Mouse (Mus musculus) lung, embryonic 14.5 days (tissue): ENCODE data around the gene Tpcn1. TPM values are rescaled to one million over a fixed set of nuclear protein-coding genes. Genes with fewer than 3 reads are reported as not detected.

ENCODE experiments used
- ATAC-seq: fragments of 200-750 bp; cut with Nextera tagmentation; 2 replicates; pipeline ENCODE4 v1.8.0; 2017; ENCODE audit warnings: mild to moderate bottlenecking, moderate TSS enrichment, moderate library complexity; ENCODE audit not compliant: insufficient read depth
- DNase-seq: peaks from one replicate; pipeline ENCODE4 v3.0.0-alpha.2; 2015
- H3K27ac ChIP-seq: fragments of 300-500 bp; sonication (generic); 2 replicates; pipeline ENCODE4 v1.5.1; 2014; ENCODE audit warnings: low read depth, mild to moderate bottlenecking, moderate library complexity
- H3K27me3 ChIP-seq: fragments of 300-500 bp; sonication (generic); 2 replicates; pipeline ENCODE4 v1.6.1; 2014; ENCODE audit warnings: low read length, control low read depth; ENCODE audit not compliant: insufficient read depth
- H3K36me3 ChIP-seq: fragments of 300-500 bp; sonication (generic); 2 replicates; pipeline ENCODE4 v1.6.1; 2014; ENCODE audit warnings: control low read depth; ENCODE audit not compliant: insufficient read depth
- H3K4me1 ChIP-seq: fragments of 300-500 bp; sonication (generic); 2 replicates; pipeline ENCODE4 v1.6.1; 2014; ENCODE audit warnings: antibody characterized with exemption, control low read depth; ENCODE audit not compliant: insufficient read depth
- H3K4me2 ChIP-seq: fragments of 300-500 bp; sonication (generic); 2 replicates; pipeline ENCODE4 v1.6.1; 2014; ENCODE audit warnings: mild to moderate bottlenecking
- H3K4me3 ChIP-seq: fragments of 300-500 bp; sonication (generic); 2 replicates; pipeline ENCODE4 v1.5.1; 2014; ENCODE audit warnings: low read depth, low read length
- H3K9ac ChIP-seq: fragments of 300-500 bp; sonication (generic); 2 replicates; pipeline ENCODE4 v1.6.1; 2014
- H3K9me3 ChIP-seq: fragments of 300-500 bp; sonication (generic); 2 replicates; pipeline ENCODE4 v1.6.1; 2016; ENCODE audit warnings: low read depth, low read length, control low read depth
- CTCF ChIP-seq: IDR thresholded peaks from 2 replicates; pipeline ENCODE4 v1.5.1; 2016; ENCODE audit warnings: antibody characterized with exemption, low read depth
- WGBS: fragments of 180-500 bp; shearing (Covaris S2); extraction: QIAGEN DNeasy Blood & Tissue Kit; methylation state at CpG from one replicate; pipeline ENCODE4 v1.1.7; 2014; 5-methylcytosine and 5-hydroxymethylcytosine counted together
- polyA plus RNA-seq: library from polyadenylated mRNA; unstranded; fragments of >200 nt; fragmentation: Nextera tagmentation; extraction: Ambion mirVana; gene quantifications from 2 replicates; pipeline ENCODE4 v1.2.1, GENCODE M21; 2014

Gene Tpcn1
- polyA plus RNA-seq, 1 experiment from 2014 or later: 16.5 TPM

DNA sequence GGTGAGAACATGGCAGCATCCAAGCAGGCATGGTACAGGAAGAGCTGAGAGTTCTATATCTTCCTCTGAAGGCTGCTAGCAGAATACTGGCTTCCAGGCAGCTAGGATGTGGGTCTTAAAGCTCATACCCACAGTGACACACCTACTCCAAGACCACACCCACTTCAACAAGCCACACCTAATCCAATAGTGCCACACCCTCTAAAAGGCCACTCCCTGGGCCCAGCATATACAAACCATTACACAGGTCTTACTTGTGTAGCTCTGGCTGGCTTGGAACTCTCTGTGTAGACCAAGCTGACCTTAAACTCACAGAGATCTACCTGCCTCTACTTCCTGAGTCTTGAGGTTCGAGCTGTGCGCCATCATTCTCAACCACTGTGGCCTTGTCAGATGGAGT, 63.7 kb downstream of the Tpcn1 start:
- ATAC-seq (no peak), DNase-seq (no peak)
- Histone ChIP-seq H3K27me3 (no peaks in the 10 kb centered on the region), H3K4me2 (no peak overlapping the region), H3K36me3 (no peaks in the 10 kb centered on the region), H3K9me3 (no peaks in the 10 kb centered on the region), H3K27ac (no peak overlapping the region), H3K4me1 (no peaks in the 10 kb centered on the region), H3K9ac (no peak overlapping the region), H3K4me3 (no peak overlapping the region)
- TF ChIP-seq CTCF: no peak
- WGBS: 92% methylated on average over 2 of the region's 2 CpGs

- no peak overlapping the region for H3K4me2 ChIP-seq
- no peak overlapping the region for H3K4me3 ChIP-seq
- no peaks in the 10 kb centered on the region for H3K4me1 ChIP-seq
- H3K27ac ChIP-seq: no peak overlapping the region
- H3K36me3 ChIP-seq: no peaks in the 10 kb centered on the region
- peak; percentile 17 for DNase-seq
- WGBS: 71% methylated on average over 3 of the region's 3 CpGs
- peak; percentile 60 for TF ChIP-seq CTCF
- H3K27me3 ChIP-seq: no peaks in the 10 kb centered on the region
- no peak overlapping the region for H3K9ac ChIP-seq
- ATAC-seq: no peak
- no peaks in the 10 kb centered on the region for H3K9me3 ChIP-seq
Observed at GRCm38 (mm10) chr5:120522649-120523048, 65.8 kb downstream of the Tpcn1 start.

DNA sequence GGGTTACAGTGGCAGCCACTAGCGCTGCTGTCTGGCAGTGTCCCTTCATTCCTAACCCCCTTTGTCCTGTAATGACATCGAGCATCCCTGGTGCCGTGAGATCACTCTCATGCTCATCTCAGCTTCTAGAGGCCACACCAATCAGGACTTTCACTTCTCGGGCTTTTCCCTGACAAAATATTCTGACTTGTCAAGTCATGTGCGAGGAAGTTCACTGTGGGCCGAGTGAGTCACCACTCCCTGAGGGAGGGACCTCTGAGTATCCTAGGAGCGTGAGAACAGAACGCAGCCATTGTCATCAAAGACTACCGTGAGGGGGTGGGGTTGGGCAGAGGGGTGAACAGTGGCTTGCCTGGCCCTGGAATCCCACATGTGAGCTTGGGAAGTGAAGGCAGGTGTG, 70.9 kb downstream of the Tpcn1 start:
- H3K9ac ChIP-seq: no peak overlapping the region
- whole genome bisulfite sequencing: 50% methylated on average over 9 of the region's 9 CpGs
- no peak for ATAC-seq
- no peak for TF ChIP-seq CTCF
- H3K27me3 ChIP-seq: no peaks in the 10 kb centered on the region
- H3K4me3 ChIP-seq: no peak overlapping the region
- H3K9me3 ChIP-seq: no peaks in the 10 kb centered on the region
- H3K36me3 ChIP-seq: no peaks in the 10 kb centered on the region
- no peak overlapping the region for H3K4me2 ChIP-seq
- DNase-seq: peak; percentile 29
- peaks cover 11% of the 10 kb centered on the region for H3K4me1 ChIP-seq
- no peak overlapping the region for H3K27ac ChIP-seq

GRCm38 (mm10) chr5:120516221-120516984, 72.1 kb downstream of the Tpcn1 start:
- no peak for DNase-seq
- ATAC-seq: no peak
- no peaks in the 10 kb centered on the region for H3K9me3 ChIP-seq
- H3K36me3 ChIP-seq: no peaks in the 10 kb centered on the region
- H3K4me3 ChIP-seq: no peak overlapping the region
- peaks cover 11% of the 10 kb centered on the region for H3K4me1 ChIP-seq
- 40% methylated on average over 15 of the region's 15 CpGs for WGBS
- H3K4me2 ChIP-seq: no peak overlapping the region
- H3K27me3 ChIP-seq: no peaks in the 10 kb centered on the region
- no peak for TF ChIP-seq CTCF
- no peak overlapping the region for H3K9ac ChIP-seq
- no peak overlapping the region for H3K27ac ChIP-seq

DNA sequence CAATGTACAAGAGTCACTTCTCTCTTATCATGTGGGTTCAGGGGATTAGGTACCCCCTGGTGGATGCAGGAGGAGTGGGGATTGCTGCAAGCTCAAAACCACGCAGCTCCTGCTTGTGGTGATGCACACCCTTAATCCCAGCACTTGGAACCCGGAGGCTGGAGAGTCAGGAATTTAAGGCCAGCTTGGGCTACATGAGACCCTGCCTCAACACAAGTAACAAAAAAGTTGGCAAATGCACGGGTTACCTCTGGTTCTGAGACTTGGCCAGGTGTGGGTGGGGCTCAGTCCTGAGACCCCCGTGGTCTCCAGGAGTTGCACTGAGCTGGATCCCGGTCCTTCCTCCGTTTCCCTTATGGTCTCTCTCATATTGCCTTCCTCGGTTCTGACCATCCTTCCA, 73.0 kb downstream of the Tpcn1 start:
- H3K4me1 ChIP-seq: peaks cover 14% of the 10 kb centered on the region
- 70% methylated on average over 7 of the region's 7 CpGs for WGBS
- no peak overlapping the region for H3K4me2 ChIP-seq

GRCm38 (mm10) chr5:120514754-120515153, 73.7 kb downstream of the Tpcn1 start:
- peak; percentile 55 for ATAC-seq
- no peak overlapping the region for H3K4me2 ChIP-seq
- no peak overlapping the region for H3K9ac ChIP-seq
- H3K9me3 ChIP-seq: no peaks in the 10 kb centered on the region
- 10% methylated on average over 4 of the region's 4 CpGs for WGBS
- no peak overlapping the region for H3K27ac ChIP-seq
- no peak for TF ChIP-seq CTCF
- no peaks in the 10 kb centered on the region for H3K27me3 ChIP-seq
- H3K4me3 ChIP-seq: no peak overlapping the region
- peak; percentile 93 for DNase-seq
- no peaks in the 10 kb centered on the region for H3K36me3 ChIP-seq
- H3K4me1 ChIP-seq: peaks cover 14% of the 10 kb centered on the region

More for the DNA sequence above, 73.0 kb downstream of the Tpcn1 start:
- ATAC-seq (no peak), DNase-seq (no peak)
- Histone ChIP-seq H3K9ac (no peak overlapping the region), H3K4me3 (no peak overlapping the region), H3K27ac (0 out of 2 replicates have a peak overlapping the region, but pooled peaks have one; percentile 60), H3K9me3 (no peaks in the 10 kb centered on the region), H3K27me3 (no peaks in the 10 kb centered on the region), H3K36me3 (no peaks in the 10 kb centered on the region)
- no peak; the same call in 1 of the 2 replicates for TF ChIP-seq CTCF

GRCm38 (mm10) chr5:120514031-120514677, 74.3 kb downstream of the Tpcn1 start:
- Histone ChIP-seq H3K9me3 (no peaks in the 10 kb centered on the region), H3K27ac (no peak overlapping the region), H3K9ac (no peak overlapping the region), H3K36me3 (no peaks in the 10 kb centered on the region), H3K4me1 (peaks cover 14% of the 10 kb centered on the region), H3K27me3 (no peaks in the 10 kb centered on the region), H3K4me2 (no peak overlapping the region), H3K4me3 (no peak overlapping the region)
- DNase-seq: no peak
- no peak for ATAC-seq
- 88% methylated on average over 9 of the region's 9 CpGs for WGBS
- TF ChIP-seq CTCF: no peak
